Mouse (Mus musculus) left cerebral cortex, postnatal 4 days (tissue): ENCODE results near the gene Zzef1. TPM values are rescaled to one million over a fixed set of nuclear protein-coding genes. Genes with fewer than 3 reads are reported as not detected.

Source experiments
- DNase-seq: peaks from one replicate; pipeline ENCODE4 v3.0.0-alpha.2; 2022
- intact Hi-C: fragments of 180-260 bp; cut with DNase I; formaldehyde crosslinking; loops from one replicate; pipeline ENCODE4 v1.15.1; 2025
- total RNA-seq, 2 experiments: library from RNA; stranded (reverse); gene quantifications; 2 replicates each; pipeline ENCODE4 v1.2.3; 2021

Gene Zzef1
- total RNA-seq, 2 experiments from 2014 or later: 56.1 to 57.1 TPM

DNA sequence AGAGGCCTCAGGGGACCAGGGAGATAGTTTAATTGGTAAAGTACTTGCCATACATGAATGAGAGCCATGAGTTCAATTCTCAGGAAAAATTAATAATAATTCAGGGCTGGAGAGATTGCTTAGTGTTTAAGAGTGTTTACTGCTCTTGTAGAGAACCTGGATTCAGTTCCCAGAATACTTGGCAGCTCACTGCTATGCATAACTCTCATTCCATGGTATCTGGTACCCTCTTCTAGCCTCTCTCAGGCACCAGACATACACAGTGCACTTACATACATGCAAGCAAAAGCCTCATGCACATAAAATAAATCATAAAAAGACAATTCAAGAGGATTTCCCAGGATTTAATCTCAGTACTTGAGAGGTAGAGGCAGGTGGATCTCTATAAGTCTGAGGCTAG, 8.6 kb downstream of the Zzef1 start:
- intact Hi-C loops: no loop called here
- no peak for DNase-seq

DNA sequence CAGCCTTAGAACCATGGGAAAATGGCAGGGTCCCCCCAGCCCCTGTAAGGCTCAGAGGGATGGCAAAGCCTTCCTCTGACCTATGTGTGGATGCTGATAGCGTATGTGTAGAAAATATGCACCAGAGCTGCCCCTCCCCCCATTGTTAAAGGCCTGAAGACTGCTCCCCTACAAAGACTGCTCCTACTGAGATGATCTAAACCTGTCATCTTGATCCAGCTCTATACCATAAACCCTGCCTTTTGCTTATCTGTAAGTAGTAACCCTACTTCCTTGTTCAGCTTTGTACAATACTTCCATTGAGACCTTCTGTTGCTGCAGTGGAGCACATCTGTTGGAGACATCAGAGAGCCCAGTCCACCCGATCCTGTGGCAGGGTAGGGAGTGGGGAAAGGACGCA, 9.2 kb downstream of the Zzef1 start:
- intact Hi-C loops: no loop called here
- no peak for DNase-seq

DNA sequence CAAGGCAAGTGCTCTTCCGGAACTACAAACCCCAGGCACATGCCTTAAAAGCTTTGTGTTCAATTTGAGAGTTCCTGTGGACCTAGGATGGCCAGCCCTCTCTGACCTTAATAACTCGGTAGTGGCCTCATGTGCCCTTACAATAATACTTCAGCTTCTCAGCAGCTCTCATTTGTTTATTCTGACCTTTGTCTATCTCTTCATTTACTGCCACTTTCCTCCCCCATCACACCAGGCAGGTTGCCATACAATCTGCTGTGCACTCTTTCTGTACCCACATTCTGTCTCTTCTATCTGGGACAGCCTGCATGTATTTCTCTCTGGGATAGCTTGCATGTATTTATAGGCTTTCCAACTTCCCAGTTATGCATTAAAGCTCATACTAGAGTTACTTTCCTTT, 10.5 kb downstream of the Zzef1 start:
- intact Hi-C loops: no loop called here
- DNase-seq: no peak

DNA sequence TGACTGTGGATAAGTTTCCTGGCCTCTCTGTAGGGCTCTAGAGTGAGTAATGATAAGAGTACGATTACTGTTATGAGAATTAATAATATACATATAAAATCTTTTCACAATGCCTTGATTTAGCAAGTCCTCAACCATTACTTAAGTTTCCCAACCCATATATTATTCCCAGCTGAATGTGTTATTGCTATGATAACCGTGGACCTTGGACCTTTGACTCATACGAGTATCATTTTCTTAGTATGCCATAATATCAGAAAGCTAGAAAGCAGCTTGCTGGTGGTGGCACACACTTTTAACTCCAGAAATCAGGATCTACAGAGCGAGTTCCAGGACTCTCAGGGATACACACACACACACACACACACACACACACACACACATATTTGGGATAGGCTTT, 12.0 kb downstream of the Zzef1 start:
- intact Hi-C loops: no loop called here
- DNase-seq: no peak

DNA sequence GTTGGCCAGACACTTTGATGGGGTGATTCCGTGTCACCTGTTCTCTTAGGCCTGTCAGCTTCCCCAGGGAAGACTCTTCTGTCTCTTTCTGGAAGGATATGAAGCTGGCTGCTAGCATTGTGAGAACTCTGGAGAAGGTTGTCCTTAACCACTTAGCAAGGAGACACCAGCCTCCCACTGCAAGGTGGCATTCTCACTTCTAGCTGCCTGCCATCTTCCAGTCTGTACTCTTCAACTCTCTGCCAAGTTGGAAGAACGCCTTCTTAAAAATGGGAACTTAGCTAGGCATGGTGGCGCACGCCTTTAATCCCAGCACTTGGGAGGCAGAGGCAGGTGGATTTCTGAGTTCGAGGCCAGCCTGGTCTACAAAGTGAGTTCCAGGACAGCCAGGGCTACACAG, 17.7 kb downstream of the Zzef1 start:
- no peak for DNase-seq
- intact Hi-C loops: no loop called here

DNA sequence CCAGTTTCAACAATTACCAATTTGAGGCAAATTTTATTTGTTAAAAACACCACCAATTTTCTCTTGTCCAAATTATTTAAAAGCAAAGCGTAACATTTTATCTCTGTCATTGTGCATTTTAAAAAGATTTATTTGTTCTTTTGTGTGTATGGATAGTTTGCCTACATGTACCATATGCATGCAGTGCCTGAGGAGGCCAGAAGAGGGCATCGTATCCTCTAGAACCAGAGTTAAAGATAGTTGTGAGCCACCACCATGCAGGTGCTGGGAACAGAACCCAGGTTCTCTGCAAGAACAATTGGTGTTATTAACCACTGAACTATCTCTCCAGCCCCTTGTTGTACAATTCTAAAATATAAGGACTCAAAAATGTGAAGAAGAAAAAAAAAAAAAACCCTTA, 18.2 kb downstream of the Zzef1 start:
- DNase-seq: no peak
- intact Hi-C loops: no loop called here

DNA sequence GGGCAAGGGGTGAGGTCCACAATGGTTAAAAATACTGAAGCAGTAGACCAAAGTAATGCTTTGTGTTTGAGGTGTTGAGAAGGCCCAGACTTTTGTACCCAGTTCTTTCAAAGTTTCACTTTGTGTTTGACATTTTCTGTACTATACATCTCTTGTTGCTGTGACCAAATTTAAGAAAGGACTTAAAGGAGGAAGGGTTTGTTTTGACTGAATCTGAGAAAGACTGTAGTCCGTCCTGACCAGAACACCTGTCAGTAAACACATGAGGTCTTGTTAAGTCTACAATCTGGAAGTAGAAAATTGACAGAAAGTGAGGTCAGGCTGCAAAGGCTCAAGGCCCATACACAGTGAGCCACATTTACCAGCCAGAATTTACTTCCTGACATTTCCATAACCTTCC, 20.8 kb downstream of the Zzef1 start:
- no peak for DNase-seq
- intact Hi-C loops: no loop called here

DNA sequence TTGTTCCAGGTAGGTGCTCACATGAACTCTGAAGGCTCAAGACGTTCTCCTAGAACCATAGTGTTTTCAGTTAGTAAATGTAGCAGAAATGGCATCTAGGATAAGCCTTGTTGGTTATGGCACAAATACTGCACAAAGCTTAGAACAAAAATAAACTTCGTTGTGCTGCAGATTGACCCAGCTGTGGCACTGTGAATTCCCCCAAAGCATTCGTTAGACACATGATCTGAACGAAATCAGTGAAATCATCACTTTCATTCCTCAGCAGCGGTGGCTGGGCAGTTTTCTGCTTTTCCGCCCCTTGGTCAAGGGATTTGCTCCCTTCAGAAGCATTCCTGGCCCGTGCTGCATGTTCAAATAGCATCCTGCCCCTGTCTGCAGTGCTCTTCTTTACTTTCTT, 22.0 kb downstream of the Zzef1 start:
- intact Hi-C loops: no loop called here
- DNase-seq: no peak

DNA sequence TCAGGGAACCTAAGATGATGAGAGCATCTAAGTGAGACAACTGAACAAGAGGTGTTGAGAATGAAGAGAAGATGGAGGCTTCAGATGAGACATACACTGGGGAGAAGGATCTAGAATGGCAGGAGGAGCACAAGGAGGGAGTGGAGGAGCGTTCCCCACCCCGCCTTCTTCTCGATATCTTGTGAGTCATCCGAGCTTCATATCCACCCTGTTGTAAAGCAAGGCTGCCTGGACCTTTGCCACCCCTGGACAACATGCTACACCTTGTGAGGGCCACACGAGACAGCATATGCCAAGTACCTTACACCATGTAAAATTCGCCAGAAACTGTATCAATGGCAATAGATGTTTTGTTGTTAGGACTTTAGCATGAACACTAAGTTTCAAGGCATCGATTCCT, 25.0 kb downstream of the Zzef1 start:
- intact Hi-C loops: no loop called here

DNA sequence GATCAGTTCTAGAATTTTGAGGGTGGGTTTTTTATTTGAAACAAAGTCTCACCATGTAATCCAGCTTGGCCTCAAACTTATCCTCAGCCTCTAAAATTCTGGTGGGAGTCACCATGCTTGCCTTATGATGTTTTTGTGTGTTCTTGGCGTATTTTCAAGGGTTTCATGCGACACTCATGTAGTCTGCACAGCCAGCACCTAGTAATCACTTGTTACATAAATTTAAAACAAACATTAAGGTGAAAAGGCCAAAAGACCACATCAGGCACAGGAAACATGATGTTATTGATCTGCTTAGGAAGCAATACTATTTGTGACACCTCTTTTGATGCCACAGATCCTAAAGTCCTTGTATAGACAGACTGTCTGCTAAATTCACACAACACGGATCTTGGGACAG, 33.8 kb downstream of the Zzef1 start:
- DNase-seq: no peak
- intact Hi-C loops: loop anchor here (5.0 kb wide), 1 partner anchor 37 kb away; no protein-coding TSS in a partner anchor

More for the DNA sequence above, 25.0 kb downstream of the Zzef1 start:
- no peak for DNase-seq

DNA sequence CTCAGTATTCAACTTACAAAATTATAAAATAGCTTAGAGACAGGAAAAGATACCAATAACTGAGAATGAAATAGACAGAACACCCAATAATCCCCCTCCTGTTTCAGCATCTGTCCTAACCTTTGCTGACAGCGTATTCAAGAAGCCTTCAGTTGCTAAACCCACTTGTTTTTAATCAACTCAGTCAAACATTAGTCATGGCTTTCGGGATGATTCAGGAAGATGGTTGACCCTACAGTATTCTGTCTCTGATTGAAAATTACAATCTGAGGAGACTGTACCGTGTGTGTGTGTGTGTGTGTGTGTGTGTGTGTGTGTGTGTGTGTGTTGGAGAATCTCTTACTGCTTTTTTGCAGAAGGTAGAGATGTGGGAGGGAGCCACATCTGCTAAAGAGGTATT, 46.7 kb downstream of the Zzef1 start:
- intact Hi-C loops: no loop called here
- no peak for DNase-seq

DNA sequence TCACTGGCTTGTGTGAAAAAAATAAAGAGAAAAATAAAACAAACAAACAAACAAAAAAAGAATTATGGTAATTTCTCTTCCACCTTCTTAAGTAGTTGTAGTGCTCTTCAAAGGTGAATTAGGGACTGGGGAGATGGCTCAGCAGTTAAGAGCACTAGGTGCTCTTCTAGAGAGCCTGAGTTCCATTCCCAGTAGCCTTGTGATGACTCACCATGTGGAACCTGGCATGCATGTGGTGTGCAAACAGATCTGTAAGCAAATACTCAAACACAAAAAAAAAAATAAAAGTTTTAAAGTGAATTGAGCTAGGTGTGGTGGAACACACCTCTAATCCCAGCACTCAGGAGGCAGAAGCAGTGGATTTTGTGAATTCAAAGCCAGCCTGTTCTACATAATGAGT, 47.5 kb downstream of the Zzef1 start:
- intact Hi-C loops: no loop called here

DNA sequence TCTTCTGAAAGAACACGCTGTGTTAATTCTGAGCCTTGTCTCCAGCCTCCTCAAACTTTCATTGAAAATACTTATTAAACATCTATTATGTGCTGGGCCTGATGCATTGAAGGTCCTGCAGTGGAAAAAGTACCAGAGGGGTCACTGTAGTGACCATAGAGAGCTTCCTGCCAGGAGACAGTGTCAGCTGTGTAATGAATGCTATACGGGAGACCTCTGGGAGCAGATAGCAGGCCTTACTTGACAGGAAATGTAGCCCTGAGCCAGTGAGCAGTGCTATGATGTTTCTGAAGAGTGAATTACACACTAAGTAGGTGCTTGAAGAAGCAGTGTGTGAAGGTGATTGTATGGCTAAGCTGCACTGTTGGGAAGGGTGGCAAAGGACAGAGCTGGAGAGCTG, 49.5 kb downstream of the Zzef1 start:
- DNase-seq: no peak
- intact Hi-C loops: no loop called here

More for the DNA sequence above, 47.5 kb downstream of the Zzef1 start:
- DNase-seq: no peak

DNA sequence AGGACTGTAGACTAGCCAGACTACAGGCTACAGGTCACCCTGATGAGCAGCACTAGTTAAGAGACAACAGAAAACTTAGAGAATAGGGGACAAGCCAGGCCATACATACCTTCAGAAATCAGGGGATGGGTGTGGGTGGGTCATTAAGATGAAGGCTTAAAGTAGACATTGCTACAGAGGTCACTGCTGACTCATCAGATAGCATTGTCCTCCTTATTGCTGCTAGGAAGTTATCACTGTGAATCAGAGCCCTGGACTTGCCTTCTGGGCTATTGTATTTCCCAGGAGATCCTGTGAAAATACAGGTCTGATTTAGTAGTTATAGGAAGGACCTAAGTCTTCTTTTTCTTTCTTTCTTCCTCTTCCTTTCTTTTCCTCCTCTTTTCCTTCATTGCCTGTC, 50.7 kb downstream of the Zzef1 start:
- intact Hi-C loops: no loop called here
- DNase-seq: no peak

DNA sequence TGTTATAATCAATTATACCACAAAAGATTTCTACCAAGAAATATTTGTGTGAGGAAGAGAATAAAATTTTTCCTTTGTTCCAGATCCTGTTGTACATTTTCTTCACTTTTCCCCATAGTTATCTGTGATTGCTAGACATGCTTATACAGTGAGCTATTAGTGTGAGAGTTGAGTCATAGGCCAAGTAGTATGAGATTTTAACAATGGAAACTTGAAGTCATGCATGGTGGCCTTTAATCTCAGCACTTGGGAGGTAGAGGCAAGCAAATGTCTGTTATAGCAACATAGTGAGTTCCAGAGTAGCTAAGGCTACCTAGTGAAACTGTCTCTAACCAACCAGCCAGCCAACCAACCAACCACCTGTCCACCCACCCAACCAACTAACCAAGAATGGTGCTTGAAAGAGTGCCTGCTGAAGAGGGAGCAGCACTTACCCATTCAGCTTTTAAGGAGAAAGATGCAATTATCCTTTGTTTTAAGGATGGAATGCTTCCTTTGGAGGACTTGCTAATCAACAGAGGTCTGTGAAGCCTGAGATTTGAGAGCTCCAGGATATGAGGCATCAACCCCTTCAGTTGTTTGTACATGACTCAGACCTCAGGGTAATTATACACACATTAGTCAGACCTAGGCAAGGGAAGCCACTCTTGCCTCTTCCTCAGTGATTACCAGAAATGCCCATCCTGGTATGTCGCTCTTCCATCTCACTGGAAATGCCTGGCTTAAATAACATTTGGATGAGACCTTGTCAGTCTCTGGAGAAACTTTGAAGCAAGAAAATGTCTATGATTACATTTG, 52.0 kb downstream of the Zzef1 start:
- no peak for DNase-seq
- intact Hi-C loops: no loop called here

DNA sequence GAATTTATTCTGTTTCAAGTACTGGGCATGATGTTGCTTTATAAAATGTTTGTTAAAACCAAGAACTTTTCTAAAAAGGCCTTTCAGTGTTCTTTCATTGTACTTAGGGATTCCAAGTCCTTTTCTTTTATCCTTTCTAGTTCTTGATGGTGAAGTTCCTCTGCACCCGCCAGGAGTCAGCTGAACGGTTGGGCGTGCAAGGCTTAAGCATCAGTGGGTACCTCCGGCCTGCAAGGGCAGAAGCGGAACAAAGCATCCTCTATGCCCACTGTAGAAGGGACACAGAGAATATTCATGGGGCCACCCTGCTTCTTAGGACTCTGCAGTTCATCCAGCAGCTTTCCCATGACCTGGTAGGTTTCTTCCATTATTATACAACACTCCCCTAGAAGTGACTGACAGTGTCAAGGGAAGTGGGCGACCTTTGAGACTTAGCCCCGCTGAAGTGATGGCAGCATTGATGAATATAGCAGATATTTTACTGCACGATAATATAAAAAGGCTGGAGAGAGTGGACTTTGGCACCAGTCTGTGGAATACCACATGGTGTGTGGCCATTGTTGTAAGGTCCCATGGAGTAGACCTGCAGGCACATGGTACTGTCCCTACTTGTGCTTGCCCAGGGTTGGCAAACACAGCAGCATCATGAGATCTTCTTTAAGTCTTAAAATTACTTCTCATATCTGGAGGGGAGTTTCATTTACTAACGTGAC, 54.5 kb downstream of the Zzef1 start:
- DNase-seq: no peak
- intact Hi-C loops: loop anchor here (10.0 kb wide), 2 partner anchors 64 to 116 kb away; no protein-coding TSS in a partner anchor

DNA sequence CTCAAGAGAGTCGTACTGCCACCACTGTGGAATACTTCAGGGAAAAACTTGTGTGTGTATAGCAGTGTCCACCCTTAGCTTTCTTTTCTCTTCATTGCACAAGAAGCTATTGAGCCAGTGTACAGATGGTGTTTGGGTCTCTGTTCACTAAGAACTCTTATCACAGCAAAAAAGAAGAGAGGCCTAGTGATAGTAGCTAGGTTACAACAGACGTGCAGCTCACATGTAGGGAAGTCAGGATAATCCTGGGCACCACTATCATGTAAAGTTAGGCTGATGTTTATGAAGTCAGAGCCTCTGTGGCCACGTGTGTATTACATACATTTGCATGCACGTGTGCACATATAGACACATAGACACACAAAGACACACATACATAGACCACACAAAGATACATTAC, 55.2 kb downstream of the Zzef1 start:
- DNase-seq: no peak
- intact Hi-C loops: loop anchor here (10.0 kb wide), 2 partner anchors 64 to 116 kb away; no protein-coding TSS in a partner anchor

DNA sequence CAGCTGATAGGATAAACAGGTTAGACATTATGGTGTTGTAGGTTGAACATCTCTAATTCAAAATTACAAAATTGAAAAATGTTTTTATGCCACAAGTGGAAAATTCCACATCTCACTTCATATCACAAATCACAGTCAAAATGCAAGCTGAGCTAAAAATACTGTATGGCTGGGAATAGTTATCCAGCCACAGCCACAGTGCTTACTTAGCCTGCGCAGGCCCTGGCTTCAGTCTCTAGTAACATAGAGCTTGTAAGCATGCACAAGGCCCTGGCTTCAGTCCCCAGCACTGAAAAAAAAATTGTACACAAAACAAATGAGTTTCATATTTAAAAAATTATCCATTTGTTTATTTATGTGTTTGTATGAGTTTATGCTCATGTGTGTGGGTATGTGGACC, 56.1 kb downstream of the Zzef1 start:
- intact Hi-C loops: loop anchor here (10.0 kb wide), 2 partner anchors 63 to 117 kb away; no protein-coding TSS in a partner anchor
- no peak for DNase-seq

DNA sequence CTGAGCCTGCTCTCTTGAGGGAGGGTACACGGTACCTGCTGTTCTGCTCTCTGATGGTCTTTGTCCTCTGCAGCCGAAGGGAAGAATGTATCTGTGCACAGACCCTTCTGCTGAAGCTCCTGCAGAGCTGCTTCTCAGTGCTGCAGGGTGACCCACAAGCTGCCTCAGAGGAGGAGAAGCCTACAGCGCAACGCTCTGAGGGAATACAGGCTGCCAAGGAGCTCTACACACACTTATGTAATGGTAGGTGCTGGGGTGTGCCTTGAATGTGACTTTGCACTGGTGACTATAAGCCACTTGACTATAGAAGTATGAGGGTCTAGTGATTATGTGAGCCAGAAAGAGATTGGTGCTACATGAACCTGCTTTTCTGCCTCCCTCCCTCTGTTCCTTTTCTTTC, 57.1 kb downstream of the Zzef1 start:
- intact Hi-C loops: loop anchor here (10.0 kb wide), 2 partner anchors 62 to 118 kb away; no protein-coding TSS in a partner anchor
- DNase-seq: no peak

DNA sequence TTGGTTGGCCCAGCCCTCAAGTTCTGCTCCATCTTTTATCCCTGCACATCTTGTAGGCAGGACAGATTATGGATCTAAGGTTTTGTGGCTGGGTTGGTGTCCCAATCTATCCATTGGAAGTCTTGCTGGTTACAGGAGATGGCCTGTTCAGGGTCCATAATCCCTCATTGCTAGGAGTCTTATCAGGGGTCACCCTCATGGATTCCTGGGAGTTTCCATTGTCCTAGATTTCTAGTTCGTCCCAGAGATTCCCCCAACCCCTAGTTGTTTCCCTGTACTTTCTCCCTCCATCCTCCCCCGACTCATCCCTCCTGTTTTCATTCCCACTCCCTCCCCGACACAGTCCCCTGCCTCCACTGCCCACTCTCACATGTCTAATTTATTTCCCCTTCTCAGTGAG, 58.2 kb downstream of the Zzef1 start:
- no peak for DNase-seq
- intact Hi-C loops: loop anchor here (10.0 kb wide), 2 partner anchors 61 to 119 kb away; no protein-coding TSS in a partner anchor

DNA sequence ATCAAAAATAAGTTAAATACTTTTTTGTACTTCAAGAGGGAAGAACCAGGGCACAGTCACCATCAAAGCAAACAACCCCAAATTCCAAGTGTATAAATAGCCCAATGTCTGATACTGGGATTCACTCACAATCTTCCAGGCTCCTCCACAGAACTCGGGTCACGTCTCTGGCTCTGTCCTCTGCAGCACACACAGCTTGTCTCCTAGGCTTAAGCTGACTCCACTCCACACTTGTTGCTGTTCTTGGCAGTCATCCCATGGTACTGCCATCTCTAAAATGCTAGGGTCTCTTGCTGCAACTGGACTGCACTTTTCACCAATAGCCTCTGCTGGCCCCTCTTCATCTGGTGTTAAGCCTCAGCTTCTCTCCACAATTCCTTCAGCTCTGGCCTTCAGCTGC, 60.7 kb downstream of the Zzef1 start:
- intact Hi-C loops: loop anchor here (10.0 kb wide), 2 partner anchors 58 to 122 kb away; no protein-coding TSS in a partner anchor

DNA sequence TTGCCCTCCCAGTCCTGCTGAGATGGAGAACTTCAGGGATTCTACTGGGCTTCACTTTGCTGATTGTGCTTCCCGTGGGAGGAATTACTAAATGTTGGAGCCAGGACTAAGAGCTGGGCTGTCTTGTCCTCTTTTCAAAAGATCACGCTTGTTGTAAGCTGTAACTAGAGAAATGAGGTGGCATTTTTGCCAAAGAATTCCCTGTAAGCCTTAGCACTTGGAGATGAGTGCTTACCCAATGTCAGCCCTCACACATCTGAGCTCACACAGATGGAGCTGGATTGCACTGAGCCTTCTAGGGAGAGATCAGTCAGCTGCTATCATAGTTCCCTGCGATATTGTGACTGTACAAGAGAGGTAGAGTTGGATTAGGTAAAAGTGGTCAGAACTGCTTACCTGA, 65.2 kb downstream of the Zzef1 start:
- intact Hi-C loops: no loop called here
- DNase-seq: no peak

More for the DNA sequence above, 60.7 kb downstream of the Zzef1 start:
- DNase-seq: no peak
